Comparison of ENCODE assay signal across 8 mouse cellular contexts in genomic region chr5:136568776-136569175, GRCm38 (mm10). TPM values are rescaled to one million over a fixed set of nuclear protein-coding genes. Genes with fewer than 3 reads are reported as not detected.
DNase-seq lines count a peak whose midpoint lies in the region; ATAC-seq lines count a peak whose summit lies in the region.

No protein-coding gene starts in this region.

- no peaks in the 10 kb centered on the region for H3K9me3 ChIP-seq in hindbrain, embryonic 15.5 days

- no peak overlapping the region for H3K27ac ChIP-seq in hindbrain, embryonic 15.5 days (replicated peaks)

- no peaks in the 10 kb centered on the region for H3K36me3 ChIP-seq in hindbrain, embryonic 15.5 days

- WGBS in hindbrain, embryonic 15.5 days, result 0% methylated on average over 24 of the region's 36 CpGs

- H3K4me2 ChIP-seq in hindbrain, embryonic 15.5 days, result peak overlapping the region; percentile 97

- peak overlapping the region; percentile 22; the same call in 1 of the 2 replicates for H3K9ac ChIP-seq in hindbrain, embryonic 15.5 days

- ATAC-seq in hindbrain, embryonic 15.5 days (ENCODE audit: low FRiP score, low read depth), result no peak
- peak; percentile 69 for ATAC-seq in megakaryocyte, adult 5-6 weeks (ENCODE audit: poor library complexity, severe bottlenecking)

- H3K4me1 ChIP-seq in hindbrain, embryonic 15.5 days (replicated peaks), result peaks cover 35% of the 10 kb centered on the region

- peak overlapping the region; percentile 87 for H3K4me3 ChIP-seq in hindbrain, embryonic 15.5 days

- peak; percentile 84 for DNase-seq in MN1 (ENCODE audit: low spot score)
- DNase-seq in cerebellum, postnatal 10 days, result peak; percentile 91
- DNase-seq in gastrocnemius, adult 18-20 months (ENCODE audit: low spot score), result peak; percentile 76
- peak; percentile 34 to 40 for DNase-seq in left cerebral cortex, adult 8-10 months (ENCODE audit: low spot score in 2 of 2)
- DNase-seq in right cerebral cortex, adult 2 months (ENCODE audit: low spot score in 2 of 2), result peak; percentile 58 to 62
- DNase-seq in urinary bladder, postnatal 10 days (ENCODE audit: low spot score), result peak; percentile 39

- H3K27me3 ChIP-seq in hindbrain, embryonic 15.5 days, result peaks cover 19% of the 10 kb centered on the region

RNA-seq across cellular contexts. Expression of gene Cux1, which starts 1.5 kb away (rescaled TPM):
- total RNA-seq in gastrocnemius, adult 18-20 months (2021), result 10 to 100 TPM; 82.7 to 88.7 TPM
- polyA plus RNA-seq in hindbrain, embryonic 15.5 days (2015; fragmentation: Nextera tagmentation; extraction: Ambion mirVana), result 101 and 106 TPM in 2 replicates
- total RNA-seq in left cerebral cortex, adult 8-10 months (2022), result 100 to 1,000 TPM; 101 to 114 (median 107) TPM
- total RNA-seq in megakaryocyte, adult 5-6 weeks (2015), result 74.0 and 88.0 TPM in 2 replicates
- 77.4 and 95.4 TPM in 2 replicates for total RNA-seq in megakaryocyte, adult 5-6 weeks (2017)

Comparison
In these comparisons a context has a peak if more than half of its experiments do, and no peak if none do; other contexts are left out.
1. DNase-seq: peak in every context shown above with its lines; median percentile 91 in cerebellum, postnatal 10 days; 84 in MN1; 76 in gastrocnemius, adult 18-20 months; 60 in right cerebral cortex, adult 2 months; 39 in urinary bladder, postnatal 10 days; 37 in left cerebral cortex, adult 8-10 months.